Mouse (Mus musculus) stomach, postnatal 0 days (tissue): ENCODE results near the gene Ap1m2.
"Not testable (repeated sequence)": the region's sequence is repeated elsewhere in the genome, so short reads cannot be mapped to it uniquely, and the experiment has no call there.

ENCODE experiments used
- CTCF ChIP-seq: IDR thresholded peaks from 2 replicates; pipeline ENCODE4 v1.5.1; 2016; ENCODE audit warnings: antibody characterized with exemption, low read depth, mild to moderate bottlenecking, moderate library complexity
- EP300 ChIP-seq: optimal IDR thresholded peaks from 2 replicates; pipeline ENCODE3; 2016; ENCODE audit warnings: antibody characterized with exemption

DNA sequence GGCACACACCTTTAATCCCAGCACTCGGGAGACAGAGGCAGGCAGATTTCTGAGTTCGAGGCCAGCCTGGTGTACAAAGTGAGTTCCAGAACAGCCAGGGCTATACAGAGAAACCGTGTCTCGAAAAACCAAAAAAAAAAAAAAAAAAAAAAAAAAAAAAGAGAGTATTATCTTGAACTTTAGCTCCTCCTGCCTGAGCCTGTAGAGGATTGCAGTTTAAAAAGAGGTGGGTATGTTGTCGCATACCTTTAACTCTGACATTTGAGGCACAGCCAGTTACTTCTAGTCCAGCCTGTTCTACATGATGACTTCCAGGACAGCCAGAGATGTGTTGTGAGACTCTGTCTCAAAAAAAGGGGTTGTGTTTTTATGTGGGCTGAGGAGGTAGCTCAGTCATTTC lies 42.5 kb downstream of the Ap1m2 start:
- peak; percentile 31; the same call in 1 of the 2 replicates for TF ChIP-seq CTCF
- not testable (repeated sequence) for TF ChIP-seq EP300
